Mouse (Mus musculus): ENCODE measurements around the gene Ubap2l. TPM values are rescaled to one million over a fixed set of nuclear protein-coding genes. Genes with fewer than 3 reads are reported as not detected.

The Ubap2l gene
- polyA plus RNA-seq, 1 experiment from 2014 or later = 157 TPM

GRCm38 (mm10) chr3:90062539-90062938 is 10.1 kb upstream of the Ubap2l start:
- ATAC-seq (ENCODE audit: borderline replicate concordance, extremely low read depth, low FRiP score, low TSS enrichment) = no peak
- 71% methylated on average over 2 of the region's 2 CpGs for WGBS
- Histone ChIP-seq H3K27me3 (no peaks in the 10 kb centered on the region), H3K4me1 (no peaks in the 10 kb centered on the region), H3K9ac (no peak overlapping the region), H3K4me2 (no peak overlapping the region), H3K4me3 (no peak overlapping the region), H3K27ac (no peak overlapping the region), H3K9me3 (no peaks in the 10 kb centered on the region), H3K36me3 (peaks cover 44% of the 10 kb centered on the region)

GRCm38 (mm10) chr3:90061549-90061948 is 9.1 kb upstream of the Ubap2l start:
- WGBS = 77% methylated on average over 6 of the region's 6 CpGs
- Histone ChIP-seq H3K36me3 (peaks cover 52% of the 10 kb centered on the region), H3K27me3 (no peaks in the 10 kb centered on the region), H3K9me3 (no peaks in the 10 kb centered on the region), H3K9ac (no peak overlapping the region), H3K4me1 (no peaks in the 10 kb centered on the region), H3K4me2 (no peak overlapping the region), H3K4me3 (no peak overlapping the region), H3K27ac (no peak overlapping the region)
- no peak for ATAC-seq (ENCODE audit: borderline replicate concordance, extremely low read depth, low FRiP score, low TSS enrichment)

GRCm38 (mm10) chr3:90051441-90052350 is 732 bp downstream of the Ubap2l start, which contains the start of gene 4933434E20Rik:
4933434E20Rik (plus strand) TSS chr3:90051636.
- Histone ChIP-seq H3K9me3 (no peaks in the 10 kb centered on the region), H3K36me3 (peaks cover 29% of the 10 kb centered on the region), H3K4me3 (peak within 1 kb of the TSS; percentile 83), H3K9ac (peak within 1 kb of the TSS; percentile 94), H3K27me3 (no peaks in the 10 kb centered on the region), H3K4me2 (peak within 1 kb of the TSS; percentile 60), H3K4me1 (peaks cover 26% of the 10 kb centered on the region), H3K27ac (peak within 1 kb of the TSS; percentile 97)
- ATAC-seq (ENCODE audit: borderline replicate concordance, extremely low read depth, low FRiP score, low TSS enrichment) = peak; percentile 81
- WGBS = 0% methylated on average over 37 of the region's 43 CpGs

- Histone ChIP-seq H3K27me3 (no peaks in the 10 kb centered on the region), H3K27ac (no peak overlapping the region), H3K4me2 (no peak overlapping the region), H3K4me1 (peaks cover 26% of the 10 kb centered on the region), H3K36me3 (peaks cover 27% of the 10 kb centered on the region), H3K9me3 (no peaks in the 10 kb centered on the region), H3K9ac (no peak overlapping the region), H3K4me3 (no peak overlapping the region)
- 40% methylated on average over 3 of the region's 3 CpGs for WGBS
- ATAC-seq (ENCODE audit: borderline replicate concordance, extremely low read depth, low FRiP score, low TSS enrichment) = no peak
Measured at GRCm38 (mm10) chr3:90049691-90050090, 2.7 kb downstream of the Ubap2l start.

GRCm38 (mm10) chr3:90036263-90036662 is 16.2 kb downstream of the Ubap2l start:
- Histone ChIP-seq H3K36me3 (peaks cover 81% of the 10 kb centered on the region), H3K4me1 (no peaks in the 10 kb centered on the region)
- WGBS = 90% methylated on average over 1 of the region's 1 CpGs

GRCm38 (mm10) chr3:90034653-90035052 is 17.8 kb downstream of the Ubap2l start:
- Histone ChIP-seq H3K27me3 (no peaks in the 10 kb centered on the region), H3K36me3 (peaks cover 87% of the 10 kb centered on the region), H3K27ac (no peak overlapping the region), H3K9me3 (no peaks in the 10 kb centered on the region), H3K9ac (no peak overlapping the region), H3K4me1 (no peaks in the 10 kb centered on the region), H3K4me2 (no peak overlapping the region), H3K4me3 (no peak overlapping the region)
- no peak for ATAC-seq (ENCODE audit: borderline replicate concordance, extremely low read depth, low FRiP score, low TSS enrichment)
- WGBS = 84% methylated on average over 2 of the region's 2 CpGs

More at GRCm38 (mm10) chr3:90036263-90036662, 16.2 kb downstream of the Ubap2l start:
- Histone ChIP-seq H3K9me3 (no peaks in the 10 kb centered on the region), H3K4me3 (no peak overlapping the region), H3K9ac (no peak overlapping the region), H3K4me2 (no peak overlapping the region), H3K27me3 (no peaks in the 10 kb centered on the region), H3K27ac (no peak overlapping the region)
- ATAC-seq (ENCODE audit: borderline replicate concordance, extremely low read depth, low FRiP score, low TSS enrichment) = no peak

- Histone ChIP-seq H3K4me1 (no peaks in the 10 kb centered on the region), H3K4me3 (no peak overlapping the region), H3K4me2 (no peak overlapping the region), H3K27ac (no peak overlapping the region), H3K9ac (no peak overlapping the region), H3K9me3 (no peaks in the 10 kb centered on the region), H3K27me3 (no peaks in the 10 kb centered on the region), H3K36me3 (peaks cover 95% of the 10 kb centered on the region)
- no peak for ATAC-seq (ENCODE audit: borderline replicate concordance, extremely low read depth, low FRiP score, low TSS enrichment)
- WGBS = 92% methylated on average over 4 of the region's 4 CpGs
Measured at GRCm38 (mm10) chr3:90016626-90017025, 35.8 kb downstream of the Ubap2l start.

- Histone ChIP-seq H3K9me3 (no peaks in the 10 kb centered on the region), H3K4me2 (no peak overlapping the region), H3K4me3 (no peak overlapping the region), H3K36me3 (peaks cover 96% of the 10 kb centered on the region), H3K4me1 (no peaks in the 10 kb centered on the region), H3K27me3 (no peaks in the 10 kb centered on the region), H3K27ac (no peak overlapping the region), H3K9ac (no peak overlapping the region)
- WGBS = 64% methylated on average over 2 of the region's 2 CpGs
- ATAC-seq (ENCODE audit: borderline replicate concordance, extremely low read depth, low FRiP score, low TSS enrichment) = no peak
Measured at GRCm38 (mm10) chr3:90010291-90010690, 42.1 kb downstream of the Ubap2l start.

- Histone ChIP-seq H3K36me3 (peaks cover 73% of the 10 kb centered on the region), H3K9me3 (no peaks in the 10 kb centered on the region), H3K4me2 (no peak overlapping the region; the same call in 1 of the 2 replicates), H3K4me1 (peaks cover 8% of the 10 kb centered on the region), H3K27me3 (no peaks in the 10 kb centered on the region), H3K4me3 (no peak overlapping the region), H3K27ac (peak overlapping the region; percentile 85), H3K9ac (no peak overlapping the region)
- WGBS = 41% methylated on average over 3 of the region's 3 CpGs
- ATAC-seq (ENCODE audit: borderline replicate concordance, extremely low read depth, low FRiP score, low TSS enrichment) = no peak
Measured at GRCm38 (mm10) chr3:90004091-90004796, 48.2 kb downstream of the Ubap2l start.

- Histone ChIP-seq H3K4me3 (no peak overlapping the region), H3K27ac (peak overlapping the region; percentile 94), H3K4me2 (no peak overlapping the region), H3K9ac (no peak overlapping the region), H3K27me3 (no peaks in the 10 kb centered on the region), H3K36me3 (peaks cover 48% of the 10 kb centered on the region), H3K9me3 (no peaks in the 10 kb centered on the region), H3K4me1 (peaks cover 19% of the 10 kb centered on the region)
- ATAC-seq (ENCODE audit: borderline replicate concordance, extremely low read depth, low FRiP score, low TSS enrichment) = no peak
- WGBS = 75% methylated on average over 4 of the region's 4 CpGs
Measured at GRCm38 (mm10) chr3:89999830-90000229, 52.6 kb downstream of the Ubap2l start.

GRCm38 (mm10) chr3:89999090-89999489 is 53.3 kb downstream of the Ubap2l start:
- Histone ChIP-seq H3K9me3 (no peaks in the 10 kb centered on the region), H3K4me3 (peak overlapping the region; percentile 64), H3K4me1 (peaks cover 19% of the 10 kb centered on the region), H3K9ac (peak overlapping the region; percentile 74), H3K4me2 (peak overlapping the region; percentile 92), H3K27ac (peak overlapping the region; percentile 94), H3K36me3 (peaks cover 51% of the 10 kb centered on the region), H3K27me3 (no peaks in the 10 kb centered on the region)
- 17% methylated on average over 8 of the region's 8 CpGs for WGBS
- peak; percentile 34; the same call in 1 of the 2 replicates for ATAC-seq (ENCODE audit: borderline replicate concordance, extremely low read depth, low FRiP score, low TSS enrichment)

- peak within 1 kb of the TSS; percentile 92 for H3K4me2 ChIP-seq
- peak within 1 kb of the TSS; percentile 64 for H3K4me3 ChIP-seq
- no peaks in the 10 kb centered on the region for H3K9me3 ChIP-seq
- H3K9ac ChIP-seq = peak within 1 kb of the TSS; percentile 74
- WGBS = under 1% methylated on average over 26 of the region's 26 CpGs
- peak within 1 kb of the TSS; percentile 94 for H3K27ac ChIP-seq
- no peaks in the 10 kb centered on the region for H3K27me3 ChIP-seq
- peaks cover 19% of the 10 kb centered on the region for H3K4me1 ChIP-seq
- peak; percentile 93 for ATAC-seq (ENCODE audit: borderline replicate concordance, extremely low read depth, low FRiP score, low TSS enrichment)
- H3K36me3 ChIP-seq = peaks cover 53% of the 10 kb centered on the region
Measured at GRCm38 (mm10) chr3:89998612-89999054, 53.8 kb downstream of the Ubap2l start, which contains the start of gene Hax1. Hax1 (minus strand) TSS chr3:89998780.

Data from lung, embryonic 15.5 days (tissue).